Mouse (Mus musculus) limb, embryonic 15.5 days (tissue): Measurements from ENCODE around the gene Klk14. TPM values are rescaled to one million over a fixed set of nuclear protein-coding genes. Genes with fewer than 3 reads are reported as not detected.
"Not testable (repeated sequence)": the region's sequence is repeated elsewhere in the genome, so short reads cannot be mapped to it uniquely, and the experiment has no call there.

ENCODE experiments used
- ATAC-seq: fragments of 200-750 bp; cut with Nextera tagmentation; 2 replicates; pipeline ENCODE4 v1.8.0; 2017; ENCODE audit warnings: low read depth, moderate TSS enrichment; ENCODE audit not compliant: insufficient number of reproducible peaks, low FRiP score, low TSS enrichment
- H3K27ac ChIP-seq: fragments of 300-500 bp; sonication (generic); 2 replicates; pipeline ENCODE4 v1.5.1; 2015; ENCODE audit warnings: moderate library complexity, mild to moderate bottlenecking, inconsistent platforms
- H3K27me3 ChIP-seq: fragments of 300-500 bp; sonication (generic); 2 replicates; pipeline ENCODE4 v1.6.1; 2015; ENCODE audit warnings: inconsistent platforms
- H3K36me3 ChIP-seq: fragments of 300-500 bp; sonication (generic); 2 replicates; pipeline ENCODE4 v1.6.1; 2015; ENCODE audit warnings: inconsistent platforms
- H3K4me1 ChIP-seq: fragments of 300-500 bp; sonication (generic); 2 replicates; pipeline ENCODE4 v1.6.1; 2015; ENCODE audit warnings: inconsistent platforms
- H3K4me2 ChIP-seq: fragments of 300-500 bp; sonication (generic); 2 replicates; pipeline ENCODE4 v1.6.1; 2015; ENCODE audit warnings: mild to moderate bottlenecking, inconsistent platforms
- H3K4me3 ChIP-seq: fragments of 300-500 bp; sonication (generic); 2 replicates; pipeline ENCODE4 v1.5.1; 2015; ENCODE audit warnings: mild to moderate bottlenecking, inconsistent platforms
- H3K9ac ChIP-seq: fragments of 300-500 bp; sonication (generic); 2 replicates; pipeline ENCODE4 v1.6.1; 2015; ENCODE audit warnings: inconsistent platforms
- H3K9me3 ChIP-seq: fragments of 300-500 bp; sonication (generic); 2 replicates; pipeline ENCODE4 v1.6.1; 2016; ENCODE audit warnings: inconsistent platforms
- WGBS: fragments of 180-500 bp; shearing (Covaris S2); methylation state at CpG from one replicate; pipeline ENCODE4 v1.1.7; 2015; 5-methylcytosine and 5-hydroxymethylcytosine counted together
- polyA plus RNA-seq: library from polyadenylated mRNA; unstranded; fragments of >200 nt; fragmentation: Nextera tagmentation; extraction: Ambion mirVana; gene quantifications from 2 replicates; pipeline ENCODE4 v1.2.1, GENCODE M21; 2015

Klk14 gene
- polyA plus RNA-seq, 1 experiment from 2014 or later, result not detected

GRCm38 (mm10) chr7:43672581-43673260 is 17.5 kb upstream of the Klk14 start:
- WGBS, result 12% methylated on average over 10 of the region's 10 CpGs
- H3K36me3 ChIP-seq, result peaks cover 38% of the 10 kb centered on the region
- H3K9me3 ChIP-seq, result no peaks in the 10 kb centered on the region
- peaks cover 8% of the 10 kb centered on the region for H3K4me1 ChIP-seq
- H3K27me3 ChIP-seq, result no peaks in the 10 kb centered on the region
- H3K9ac ChIP-seq, result peak overlapping the region; percentile 58
- peak overlapping the region; percentile 71 for H3K27ac ChIP-seq
- ATAC-seq, result no peak
- peak overlapping the region; percentile 64 for H3K4me3 ChIP-seq
- H3K4me2 ChIP-seq, result peak overlapping the region; percentile 76

- Histone ChIP-seq H3K9ac (no peak overlapping the region), H3K4me1 (peaks cover 8% of the 10 kb centered on the region), H3K27me3 (no peaks in the 10 kb centered on the region), H3K27ac (no peak overlapping the region), H3K4me3 (no peak overlapping the region), H3K9me3 (no peaks in the 10 kb centered on the region), H3K36me3 (peaks cover 47% of the 10 kb centered on the region), H3K4me2 (no peak overlapping the region)
- no peak for ATAC-seq
- WGBS, result 92% methylated on average over 32 of the region's 32 CpGs
Observed at GRCm38 (mm10) chr7:43675091-43675490, 15.1 kb upstream of the Klk14 start.

- ATAC-seq, result no peak
- H3K4me3 ChIP-seq, result no peak overlapping the region
Observed at GRCm38 (mm10) chr7:43678517-43678916, 11.7 kb upstream of the Klk14 start.

GRCm38 (mm10) chr7:43680960-43681359 is 9.3 kb upstream of the Klk14 start:
- Histone ChIP-seq H3K4me3 (no peak overlapping the region), H3K27me3 (no peaks in the 10 kb centered on the region), H3K9me3 (no peaks in the 10 kb centered on the region), H3K4me2 (no peak overlapping the region), H3K4me1 (no peaks in the 10 kb centered on the region), H3K9ac (no peak overlapping the region), H3K36me3 (peaks cover 27% of the 10 kb centered on the region), H3K27ac (no peak overlapping the region)
- WGBS, result 22% methylated on average over 5 of the region's 5 CpGs
- no peak for ATAC-seq

More at GRCm38 (mm10) chr7:43678517-43678916, 11.7 kb upstream of the Klk14 start:
- no peaks in the 10 kb centered on the region for H3K9me3 ChIP-seq
- no peak overlapping the region for H3K27ac ChIP-seq
- no peak overlapping the region for H3K4me2 ChIP-seq
- peaks cover 47% of the 10 kb centered on the region for H3K36me3 ChIP-seq
- H3K9ac ChIP-seq, result no peak overlapping the region
- H3K27me3 ChIP-seq, result no peaks in the 10 kb centered on the region
- no peaks in the 10 kb centered on the region for H3K4me1 ChIP-seq

GRCm38 (mm10) chr7:43682511-43682910 is 7.7 kb upstream of the Klk14 start:
- not testable (repeated sequence) for H3K27me3 ChIP-seq, H3K9me3 ChIP-seq, H3K9ac ChIP-seq, H3K27ac ChIP-seq, H3K4me2 ChIP-seq, ATAC-seq, H3K4me3 ChIP-seq, H3K4me1 ChIP-seq
- WGBS, result 7% methylated on average over 1 of the region's 1 CpGs
- peaks cover 11% of the 10 kb centered on the region for H3K36me3 ChIP-seq

- no peaks in the 10 kb centered on the region for H3K27me3 ChIP-seq
- WGBS, result 75% methylated on average over 7 of the region's 7 CpGs
- H3K9me3 ChIP-seq, result no peaks in the 10 kb centered on the region
- H3K27ac ChIP-seq, result no peak overlapping the region
- no peak overlapping the region for H3K4me3 ChIP-seq
- H3K4me2 ChIP-seq, result no peak overlapping the region
- H3K4me1 ChIP-seq, result no peaks in the 10 kb centered on the region
- no peak overlapping the region for H3K9ac ChIP-seq
- H3K36me3 ChIP-seq, result no peaks in the 10 kb centered on the region
- no peak for ATAC-seq
Observed at GRCm38 (mm10) chr7:43685088-43685487, 5.1 kb upstream of the Klk14 start.

GRCm38 (mm10) chr7:43710031-43710430 is 19.8 kb downstream of the Klk14 start:
- no peak overlapping the region for H3K9ac ChIP-seq
- H3K4me3 ChIP-seq, result no peak overlapping the region
- no peaks in the 10 kb centered on the region for H3K9me3 ChIP-seq
- no peak overlapping the region for H3K27ac ChIP-seq
- no peak for ATAC-seq
- H3K27me3 ChIP-seq, result no peaks in the 10 kb centered on the region
- peaks cover 7% of the 10 kb centered on the region; the same call in 1 of the 2 replicates for H3K4me1 ChIP-seq
- no peak overlapping the region for H3K4me2 ChIP-seq
- 63% methylated on average over 3 of the region's 3 CpGs for WGBS
- no peaks in the 10 kb centered on the region for H3K36me3 ChIP-seq

- Histone ChIP-seq H3K4me3 (no peak within 1 kb of the TSS), H3K9me3 (no peaks in the 10 kb centered on the region), H3K4me2 (peak within 1 kb of the TSS; percentile 22; the same call in 1 of the 2 replicates), H3K9ac (no peak within 1 kb of the TSS), H3K27me3 (no peaks in the 10 kb centered on the region), H3K27ac (no peak within 1 kb of the TSS), H3K4me1 (peaks cover 7% of the 10 kb centered on the region; the same call in 1 of the 2 replicates), H3K36me3 (no peaks in the 10 kb centered on the region)
- no peak for ATAC-seq
- 47% methylated on average over 4 of the region's 4 CpGs for WGBS
Observed at GRCm38 (mm10) chr7:43712267-43712666, 22.0 kb downstream of the Klk14 start, which contains the start of gene Klk13. TSS of gene Klk13 (plus strand) at chr7:43712567.

GRCm38 (mm10) chr7:43712917-43713316 is 22.7 kb downstream of the Klk14 start:
- no peak for ATAC-seq
- peak overlapping the region; percentile 22; the same call in 1 of the 2 replicates for H3K4me2 ChIP-seq
- no peaks in the 10 kb centered on the region for H3K9me3 ChIP-seq
- H3K4me1 ChIP-seq, result peaks cover 7% of the 10 kb centered on the region; the same call in 1 of the 2 replicates
- WGBS, result 5% methylated on average over 9 of the region's 9 CpGs
- H3K9ac ChIP-seq, result no peak overlapping the region
- no peak overlapping the region for H3K27ac ChIP-seq
- H3K27me3 ChIP-seq, result no peaks in the 10 kb centered on the region
- H3K4me3 ChIP-seq, result no peak overlapping the region
- no peaks in the 10 kb centered on the region for H3K36me3 ChIP-seq

GRCm38 (mm10) chr7:43713741-43714351 is 23.6 kb downstream of the Klk14 start:
- no peak for ATAC-seq
- no peak overlapping the region for H3K27ac ChIP-seq
- H3K4me3 ChIP-seq, result no peak overlapping the region
- H3K27me3 ChIP-seq, result no peaks in the 10 kb centered on the region
- H3K36me3 ChIP-seq, result no peaks in the 10 kb centered on the region
- H3K9ac ChIP-seq, result no peak overlapping the region
- peaks cover 7% of the 10 kb centered on the region; the same call in 1 of the 2 replicates for H3K4me1 ChIP-seq
- 11% methylated on average over 19 of the region's 19 CpGs for WGBS
- H3K4me2 ChIP-seq, result peak overlapping the region; percentile 30; the same call in 1 of the 2 replicates
- H3K9me3 ChIP-seq, result no peaks in the 10 kb centered on the region
